Mouse (Mus musculus): Measurements from ENCODE around the gene Anp32b.

Gene Anp32b

GRCm38 (mm10) chr4:46452855-46453719 is 2.4 kb downstream of the Anp32b start:
- DNase-seq (ENCODE audit: low read depth, low spot score): peak; percentile 17

DNA sequence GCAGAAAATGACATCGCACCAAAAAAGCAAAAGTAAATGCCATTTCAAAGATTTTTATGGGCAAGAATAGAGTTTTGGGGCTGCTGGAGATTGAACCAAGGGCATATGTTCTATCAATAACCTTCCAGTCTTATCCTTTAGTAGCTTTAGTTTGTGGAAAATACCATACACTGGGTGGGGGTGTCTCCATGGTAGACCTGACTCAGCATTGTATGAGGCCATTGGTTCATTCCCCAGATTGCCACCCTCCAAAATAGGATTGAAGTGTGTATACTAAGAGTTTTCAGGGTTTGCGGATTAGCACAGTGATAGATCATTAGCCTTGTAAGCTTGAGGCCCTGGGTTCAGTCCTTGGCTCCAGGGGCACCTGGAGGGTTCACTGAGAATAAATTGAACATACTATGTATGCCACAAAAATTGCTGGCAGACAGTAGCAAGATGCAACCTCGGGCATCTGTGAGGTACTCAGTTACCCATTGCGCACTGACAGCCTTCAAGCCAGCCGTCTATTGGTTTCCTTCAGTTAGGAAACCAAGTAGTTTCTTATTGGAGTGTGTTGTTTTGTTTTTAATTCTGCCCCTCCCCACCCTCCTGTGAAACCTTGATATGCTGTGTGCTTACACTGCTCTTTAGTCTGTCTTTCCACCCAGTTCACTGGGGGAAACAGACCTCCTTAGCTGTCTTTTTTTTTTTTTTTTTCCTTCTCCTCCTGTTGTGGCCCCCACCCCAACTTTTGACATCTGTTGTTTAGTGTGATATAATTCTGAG is 3.6 kb downstream of the Anp32b start:
- DNase-seq (ENCODE audit: low read depth, low spot score): no peak

GRCm38 (mm10) chr4:46456762-46457161 is 6.1 kb downstream of the Anp32b start:
- no peak for DNase-seq (ENCODE audit: low read depth, low spot score)

GRCm38 (mm10) chr4:46457186-46457585 is 6.5 kb downstream of the Anp32b start:
- no peak for DNase-seq (ENCODE audit: low read depth, low spot score)

- DNase-seq (ENCODE audit: low read depth, low spot score): no peak
Measured at GRCm38 (mm10) chr4:46458411-46458810, 7.7 kb downstream of the Anp32b start.

- DNase-seq (ENCODE audit: low read depth, low spot score): peak; percentile 41
Measured at GRCm38 (mm10) chr4:46463130-46463830, 12.6 kb downstream of the Anp32b start.

- DNase-seq (ENCODE audit: low read depth, low spot score): no peak
Measured at GRCm38 (mm10) chr4:46465740-46466139, 15.0 kb downstream of the Anp32b start.

DNA sequence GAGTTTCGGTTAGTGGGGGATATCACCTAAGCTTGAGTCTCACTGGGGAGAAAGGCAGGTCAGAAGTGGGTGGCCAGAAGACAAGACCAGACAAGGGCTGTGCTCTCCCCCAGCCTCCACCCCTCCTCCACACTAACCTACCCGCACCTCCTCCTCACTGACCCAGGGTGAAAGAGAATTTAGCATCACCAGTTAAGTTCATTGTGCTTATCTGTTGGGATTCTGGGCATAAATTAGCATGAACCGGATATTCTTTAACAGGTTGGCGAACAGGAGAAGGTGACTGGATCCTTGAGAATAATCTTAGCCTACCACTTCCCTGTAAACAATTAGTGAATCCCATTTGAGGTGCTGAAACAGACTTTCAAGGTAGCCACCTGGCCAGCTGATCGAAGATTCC is 24.4 kb downstream of the Anp32b start:
- DNase-seq (ENCODE audit: low read depth, low spot score): no peak

- no peak for DNase-seq (ENCODE audit: low read depth, low spot score)
Measured at GRCm38 (mm10) chr4:46479081-46479480, 28.4 kb downstream of the Anp32b start.

GRCm38 (mm10) chr4:46485696-46486417 is 35.2 kb downstream of the Anp32b start:
- DNase-seq (ENCODE audit: low read depth, low spot score): no peak

DNA sequence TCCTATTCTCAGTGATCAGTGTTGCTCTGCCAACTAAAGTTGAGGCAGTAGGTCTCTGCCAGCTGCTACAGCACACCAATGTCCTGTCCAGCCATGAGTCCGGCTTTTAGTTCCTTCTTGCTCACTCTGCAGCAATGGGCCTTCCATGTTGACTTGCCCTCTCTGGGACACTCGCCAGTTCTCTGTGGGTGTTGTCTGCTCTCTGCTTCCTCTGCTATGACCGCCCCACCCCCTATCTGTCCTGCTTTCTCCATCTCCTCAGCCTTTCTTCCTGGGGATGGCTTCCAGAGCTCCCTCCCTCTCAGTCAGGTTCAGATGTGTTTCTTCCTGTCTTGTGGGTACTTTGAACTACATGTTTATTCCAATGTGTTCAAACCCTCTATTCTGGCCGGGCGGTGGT is 36.6 kb downstream of the Anp32b start:
- DNase-seq (ENCODE audit: low read depth, low spot score): no peak

GRCm38 (mm10) chr4:46489028-46489925 is 38.6 kb downstream of the Anp32b start, which contains the start of gene Nans:
Nans (plus strand) TSS chr4:46489248.
- DNase-seq (ENCODE audit: low read depth, low spot score): peak; percentile 93

DNA sequence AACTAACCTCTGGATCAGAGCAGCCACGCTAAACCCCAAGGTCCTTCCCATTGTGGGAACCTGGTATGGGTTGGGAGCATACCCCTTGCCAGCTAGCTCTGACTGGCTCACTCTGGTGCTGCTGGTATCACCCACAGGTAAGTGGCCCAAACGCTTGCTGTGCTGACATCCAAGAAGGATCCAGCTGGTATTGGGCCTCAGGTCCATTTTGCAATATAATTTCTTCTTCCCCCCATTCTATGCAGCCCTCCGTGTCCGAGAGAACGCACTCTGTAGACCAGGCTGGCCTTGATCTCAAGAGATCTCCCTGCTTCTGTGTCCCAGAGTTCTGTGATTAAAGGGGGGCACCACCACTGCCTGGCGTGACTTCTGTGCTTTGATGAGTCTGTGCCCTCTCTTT is 42.4 kb downstream of the Anp32b start:
- DNase-seq (ENCODE audit: low read depth, low spot score): no peak

DNA sequence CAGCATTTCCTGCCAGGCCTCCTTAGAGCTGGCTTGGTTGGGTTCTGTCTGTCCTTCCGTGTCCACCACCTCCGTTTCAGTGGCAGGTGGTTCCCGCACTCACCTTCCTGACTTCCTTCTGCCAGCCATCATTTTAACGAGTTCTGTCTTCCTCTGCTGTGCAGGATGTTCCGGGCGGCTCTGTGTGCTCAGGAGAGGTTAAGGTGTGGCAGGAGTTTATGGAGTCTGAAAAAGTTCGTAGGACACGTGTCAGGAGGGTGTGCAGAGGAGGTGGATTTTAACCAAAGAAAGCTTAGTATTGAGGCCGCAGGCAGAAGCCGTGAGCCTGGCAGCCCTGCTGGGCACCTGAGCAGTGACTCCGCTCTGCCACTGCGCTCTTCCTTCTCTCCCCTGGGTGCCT is 44.8 kb downstream of the Anp32b start:
- no peak for DNase-seq (ENCODE audit: low read depth, low spot score)

DNA sequence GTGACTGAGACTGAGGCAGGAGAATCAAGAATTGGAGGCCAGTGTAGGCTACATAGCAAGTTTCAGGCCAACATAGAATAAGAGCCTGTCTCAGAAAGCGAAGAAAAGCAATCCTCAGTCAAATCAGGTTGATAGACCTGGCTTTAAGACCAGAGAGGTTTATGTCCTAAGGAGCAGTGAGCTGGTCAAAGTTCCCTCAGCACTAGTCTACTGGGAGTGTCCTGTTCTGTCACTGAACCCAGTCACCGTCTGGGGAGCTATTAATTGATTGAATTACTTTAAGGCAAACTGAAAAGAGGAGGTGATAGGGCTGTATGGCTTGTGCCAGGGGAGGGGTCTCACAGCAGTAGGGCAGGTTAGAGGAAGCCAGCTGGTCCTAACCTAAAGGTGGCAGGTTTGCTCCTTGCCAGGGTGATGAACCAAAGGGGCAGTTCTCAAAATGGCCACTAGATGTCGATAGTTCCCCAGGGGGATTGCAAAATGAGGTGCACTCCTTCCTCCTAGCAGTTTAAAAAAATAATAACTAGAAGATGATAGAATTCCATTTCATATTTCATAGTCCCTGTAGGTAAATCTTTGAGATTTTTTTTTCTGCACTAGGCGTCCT is 46.7 kb downstream of the Anp32b start:
- peak; percentile 66 for DNase-seq (ENCODE audit: low read depth, low spot score)

- DNase-seq (ENCODE audit: low read depth, low spot score): no peak
Measured at GRCm38 (mm10) chr4:46498511-46498910, 47.8 kb downstream of the Anp32b start.

DNA sequence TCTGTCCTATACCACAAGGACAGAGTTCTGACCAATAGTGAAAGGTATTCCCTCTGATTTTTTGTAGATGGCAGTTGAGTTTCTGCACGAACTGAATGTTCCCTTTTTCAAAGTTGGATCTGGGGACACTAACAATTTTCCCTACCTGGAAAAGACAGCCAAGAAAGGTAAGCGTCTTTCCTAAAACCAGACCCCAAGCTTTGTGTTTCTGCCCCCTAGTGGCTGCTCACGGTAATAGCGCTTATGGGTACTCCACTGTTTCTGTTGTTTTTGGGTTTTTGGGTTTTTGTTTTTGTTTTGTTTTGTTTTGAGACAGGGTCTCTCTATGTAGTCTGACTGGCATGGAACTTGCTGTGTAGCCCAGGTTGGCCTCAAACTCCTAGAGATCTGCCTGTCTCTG is 48.3 kb downstream of the Anp32b start:
- no peak for DNase-seq (ENCODE audit: low read depth, low spot score)

- no peak for DNase-seq (ENCODE audit: low read depth, low spot score)
Measured at GRCm38 (mm10) chr4:46502606-46503502, 52.2 kb downstream of the Anp32b start.

GRCm38 (mm10) chr4:46503881-46504280 is 53.2 kb downstream of the Anp32b start:
- no peak for DNase-seq (ENCODE audit: low read depth, low spot score)
